ENCODE assay signal across 14 mouse cellular contexts in genomic region chr4:133842992-133843737, GRCm38 (mm10). TPM values are rescaled to one million over a fixed set of nuclear protein-coding genes. Genes with fewer than 3 reads are reported as not detected.
DNase-seq lines count a peak whose midpoint lies in the region; ATAC-seq and TF ChIP-seq lines count a peak whose summit lies in the region.
"Had no signal": no experiment of that assay in that cellular context is flagged by ENCODE, and none has a peak within 500 bp of the region (broad histone marks: within the 10 kb centered on the region; RNA-seq: fewer than 3 reads in every experiment).

No protein-coding gene starts in this region.

- no peaks in the 10 kb centered on the region for H3K79me2 ChIP-seq in CH12.LX (replicated peaks; ENCODE audit: control insufficient read depth, extremely low read depth, insufficient read depth, poor library complexity, severe bottlenecking)

- no peaks in the 10 kb centered on the region for H3K9me3 ChIP-seq in kidney, embryonic 16.5 days (ENCODE audit: low read length)
- H3K9me3 ChIP-seq in CH12.LX (replicated peaks; ENCODE audit: low read length), result no peaks in the 10 kb centered on the region
- no peaks in the 10 kb centered on the region for H3K9me3 ChIP-seq in megakaryocyte, embryonic 14.5 days
- no peaks in the 10 kb centered on the region for H3K9me3 ChIP-seq in neural tube, embryonic 15.5 days (replicated peaks)

- no peak for DNase-seq in kidney, adult 11 months
- DNase-seq in CH12.LX (ENCODE audit: extremely low read depth), result peak; percentile 97
- DNase-seq in thymus, postnatal 10 days (ENCODE audit: low spot score in 2 of 2), result peak; percentile 31 to 33
- no peak for DNase-seq in gastrocnemius, adult 2 months
- no peak for DNase-seq in lung, postnatal 14 days
- DNase-seq: cerebellum, adult 2 months; kidney, postnatal 4 days had no signal

- no peak for TF ChIP-seq CTCF in CH12.LX (conservative IDR thresholded peaks at IDR 0.05 in 1 of 2, IDR thresholded peaks at IDR 0.05 in 1 of 2; ENCODE audit: low read depth in 2 of 2, low read length in 2 of 2)
- TF ChIP-seq CTCF in gastrocnemius, adult 2 months (IDR thresholded peaks at IDR 0.05), result no peak

- intact Hi-C loops in gastrocnemius, adult 2 months (cut with DNase I), result no loop called here

- ATAC-seq in kidney, embryonic 16.5 days (ENCODE audit: low FRiP score, low TSS enrichment), result peak; percentile 27; the same call in 1 of the 2 replicates
- no peak for ATAC-seq in neural tube, embryonic 15.5 days (ENCODE audit: low FRiP score)
- ATAC-seq: forebrain, embryonic 14.5 days; hindbrain, postnatal 0 days had no signal

- no peaks in the 10 kb centered on the region for H3K36me3 ChIP-seq in kidney, embryonic 16.5 days (ENCODE audit: insufficient read depth, low read length)
- peaks cover 15 to 23% of the 10 kb centered on the region in 2 experiments for H3K36me3 ChIP-seq in CH12.LX (replicated peaks in 1 of 2; ENCODE audit: control insufficient read depth in 1 of 2, insufficient read depth in 1 of 2, low read length in 1 of 2)
- H3K36me3 ChIP-seq in megakaryocyte, embryonic 14.5 days (replicated peaks; ENCODE audit: low read length), result peaks cover 19% of the 10 kb centered on the region
- peaks cover 9% of the 10 kb centered on the region for H3K36me3 ChIP-seq in neural tube, embryonic 15.5 days

- H3K4me1 ChIP-seq in kidney, embryonic 16.5 days (ENCODE audit: insufficient read depth, low read length), result no peaks in the 10 kb centered on the region
- H3K4me1 ChIP-seq in CH12.LX (ENCODE audit: control insufficient read depth in 1 of 2, insufficient read depth in 2 of 2), result peaks cover 34 to 53% of the 10 kb centered on the region in 2 experiments
- H3K4me1 ChIP-seq in megakaryocyte, embryonic 14.5 days, result peaks cover 39% of the 10 kb centered on the region
- no peaks in the 10 kb centered on the region for H3K4me1 ChIP-seq in neural tube, embryonic 15.5 days

- no peak; the same call in 1 of the 2 replicates for TF ChIP-seq RAD21 in CH12.LX (IDR thresholded peaks at IDR 0.05; ENCODE audit: low read depth, low read length)

- H3K4me2 ChIP-seq in kidney, embryonic 16.5 days (replicated peaks; ENCODE audit: low read depth, low read length), result no peak overlapping the region
- peak overlapping the region; percentile 39 for H3K4me2 ChIP-seq in CH12.LX (ENCODE audit: insufficient read depth, low read depth, poor library complexity, severe bottlenecking)
- no peak overlapping the region for H3K4me2 ChIP-seq in neural tube, embryonic 15.5 days

- in situ Hi-C loops in CH12.LX (cut with MboI; ENCODE audit: low pct_ligation_motif_present, low pct_unique_long_range_greater_than_20kb, low sequenced_read_pairs), result no loop called here

- no peaks in the 10 kb centered on the region for H3K27me3 ChIP-seq in kidney, embryonic 16.5 days (ENCODE audit: insufficient read depth, low read length)
- no peaks in the 10 kb centered on the region for H3K27me3 ChIP-seq in CH12.LX (replicated peaks)
- no peaks in the 10 kb centered on the region for H3K27me3 ChIP-seq in megakaryocyte, embryonic 14.5 days (replicated peaks)
- H3K27me3 ChIP-seq in neural tube, embryonic 15.5 days (replicated peaks), result no peaks in the 10 kb centered on the region

- dilution Hi-C loops in CH12.LX (cut with MboI; ENCODE audit: extremely low pct_ligation_motif_present, extremely low pct_unique_long_range_greater_than_20kb, low sequenced_read_pairs), result no loop called here

- no peak overlapping the region for H3K4me3 ChIP-seq in kidney, embryonic 16.5 days (ENCODE audit: low read length)
- no peak overlapping the region for H3K4me3 ChIP-seq in CH12.LX (replicated peaks in 1 of 3; ENCODE audit: low read depth in 2 of 3, low read length in 2 of 3, poor library complexity in 1 of 3)
- peak overlapping the region; percentile 80 for H3K4me3 ChIP-seq in megakaryocyte, embryonic 14.5 days (replicated peaks)
- no peak overlapping the region for H3K4me3 ChIP-seq in gastrocnemius, adult 2 months
- no peak overlapping the region for H3K4me3 ChIP-seq in neural tube, embryonic 15.5 days (replicated peaks)
- H3K4me3 ChIP-seq: myocyte had no signal

- WGBS in kidney, embryonic 16.5 days, result 81% methylated on average over 9 of the region's 10 CpGs
- WGBS in neural tube, embryonic 15.5 days, result 87% methylated on average over 10 of the region's 10 CpGs

- H3K9ac ChIP-seq in kidney, embryonic 16.5 days (replicated peaks; ENCODE audit: low read length), result no peak overlapping the region
- H3K9ac ChIP-seq in CH12.LX (ENCODE audit: insufficient read depth, low read depth), result no peak overlapping the region
- no peak overlapping the region for H3K9ac ChIP-seq in neural tube, embryonic 15.5 days (replicated peaks)

- TF ChIP-seq POLR2A in CH12.LX (IDR thresholded peaks at IDR 0.05; ENCODE audit: low read depth, low read length), result no peak; the same call in none of the 2 replicates

- no peak overlapping the region for H3K27ac ChIP-seq in kidney, embryonic 16.5 days (ENCODE audit: low read length)
- peak overlapping the region; percentile 96 for H3K27ac ChIP-seq in CH12.LX (ENCODE audit: insufficient read depth, low read depth)
- no peak overlapping the region for H3K27ac ChIP-seq in gastrocnemius, adult 2 months
- no peak overlapping the region for H3K27ac ChIP-seq in neural tube, embryonic 15.5 days (replicated peaks)
- H3K27ac ChIP-seq: hindbrain, postnatal 0 days; macrophage had no signal

- peak; percentile 91 for TF ChIP-seq EP300 in CH12.LX (IDR thresholded peaks at IDR 0.05; ENCODE audit: low read length)

TF ChIP-seq in CH12.LX, 34 proteins besides CTCF, POLR2A, EP300 and RAD21 (continues in another document):
- TF ChIP-seq TCF12 (IDR thresholded peaks at IDR 0.05; ENCODE audit: low read depth, low read length), result peak; percentile 89
- no peak; the same call in 1 of the 2 replicates for TF ChIP-seq MYC (IDR thresholded peaks at IDR 0.05; ENCODE audit: low read depth, low read length)
- no peak for TF ChIP-seq ZC3H11A (IDR thresholded peaks at IDR 0.05; ENCODE audit: low read depth, low read length)
- TF ChIP-seq IRF4 (IDR thresholded peaks at IDR 0.05; ENCODE audit: low read depth, low read length), result peak; percentile 96
- TF ChIP-seq JUND (conservative IDR thresholded peaks at IDR 0.05; ENCODE audit: low read depth, low read length), result peak; percentile 71
- TF ChIP-seq ZNF384 (IDR thresholded peaks at IDR 0.05; ENCODE audit: low read depth, low read length), result peak; percentile 71; the same call in 1 of the 2 replicates
- peak; percentile 84 for TF ChIP-seq RCOR1 (conservative IDR thresholded peaks at IDR 0.05; ENCODE audit: low read depth, low read length)
- TF ChIP-seq NELFE (IDR thresholded peaks at IDR 0.05; ENCODE audit: low read depth, low read length), result 0 out of 2 replicates have a peak, but pooled peaks have one; percentile 23
- TF ChIP-seq KAT2A (IDR thresholded peaks at IDR 0.05; ENCODE audit: insufficient replicate concordance, low read length), result 0 out of 2 replicates have a peak, but pooled peaks have one; percentile 40
- TF ChIP-seq CHD1 (IDR thresholded peaks at IDR 0.05; ENCODE audit: low read depth, low read length), result no peak
- peak; percentile 91 for TF ChIP-seq CHD2 (IDR thresholded peaks at IDR 0.05; ENCODE audit: low read length)
- peak; percentile 63; the same call in 1 of the 2 replicates for TF ChIP-seq MAFK (IDR thresholded peaks at IDR 0.05; ENCODE audit: insufficient replicate concordance, low read length)
- peak; percentile 84 for TF ChIP-seq BHLHE40 (IDR thresholded peaks at IDR 0.05; ENCODE audit: low read depth, low read length)
- TF ChIP-seq GABPA (IDR thresholded peaks at IDR 0.05; ENCODE audit: insufficient replicate concordance, low read depth, low read length), result no peak
- peak; percentile 99 for TF ChIP-seq MEF2A (IDR thresholded peaks at IDR 0.05; ENCODE audit: borderline replicate concordance, low read depth, low read length)
- TF ChIP-seq UBTF (IDR thresholded peaks at IDR 0.05; ENCODE audit: low read depth, low read length), result no peak
- TF ChIP-seq NRF1 (IDR thresholded peaks at IDR 0.05; ENCODE audit: low read depth, low read length), result no peak
- TF ChIP-seq ELF1 (IDR thresholded peaks at IDR 0.05; ENCODE audit: low read depth, low read length), result peak; percentile 42; the same call in 1 of the 2 replicates
- TF ChIP-seq E2F4 (IDR thresholded peaks at IDR 0.05; ENCODE audit: insufficient replicate concordance, low read depth, low read length), result no peak
- no peak for TF ChIP-seq TBP (conservative IDR thresholded peaks at IDR 0.05; ENCODE audit: low read depth, low read length)
- peak; percentile 99 for TF ChIP-seq ETS1 (conservative IDR thresholded peaks at IDR 0.05; ENCODE audit: low read depth, low read length)
- TF ChIP-seq HCFC1 (IDR thresholded peaks at IDR 0.05; ENCODE audit: low read depth, low read length), result peak; percentile 32
- TF ChIP-seq MXI1 (IDR thresholded peaks at IDR 0.05; ENCODE audit: low read depth, low read length), result 0 out of 2 replicates have a peak, but pooled peaks have one; percentile 25
- peak; percentile 29 for TF ChIP-seq SMC3 (IDR thresholded peaks at IDR 0.05; ENCODE audit: low read depth, low read length)
- TF ChIP-seq SIN3A (IDR thresholded peaks at IDR 0.05; ENCODE audit: low read length), result peak; percentile 85; the same call in 1 of the 2 replicates
- no peak for TF ChIP-seq POLR2AphosphoS2 (IDR thresholded peaks at IDR 0.05; ENCODE audit: low read depth, low read length)
- peak; percentile 99 for TF ChIP-seq MAZ (IDR thresholded peaks at IDR 0.05; ENCODE audit: low read depth, low read length)
- no peak for TF ChIP-seq PAX5 (IDR thresholded peaks at IDR 0.05; ENCODE audit: low read length)
- TF ChIP-seq ZKSCAN1 (IDR thresholded peaks at IDR 0.05; ENCODE audit: borderline replicate concordance, low read depth, low read length), result no peak
- TF ChIP-seq JUN (IDR thresholded peaks at IDR 0.05; ENCODE audit: insufficient read depth, low read depth, low read length), result peak; percentile 73
- no peak for TF ChIP-seq USF1 (IDR thresholded peaks at IDR 0.05; ENCODE audit: low read depth, low read length)
- peak; percentile 50; the same call in 1 of the 2 replicates for TF ChIP-seq MAX (IDR thresholded peaks at IDR 0.05; ENCODE audit: low read length)
- no peak for TF ChIP-seq USF2 (conservative IDR thresholded peaks at IDR 0.05; ENCODE audit: low read depth, low read length)

RNA-seq across cellular contexts. Expression of gene Rps6ka1, which starts 44.4 kb away (rescaled TPM):
- 52.0 and 53.4 TPM in 2 replicates for polyA plus RNA-seq in kidney, embryonic 16.5 days (2015; fragmentation: Nextera tagmentation; extraction: Ambion mirVana)
- total RNA-seq in CH12.LX (2012; rRNA removed), result 118 and 130 TPM in 2 replicates
- total RNA-seq in CH12.LX (2014; rRNA removed), result 70.4 and 72.5 TPM in 2 replicates
- polyA plus RNA-seq in CH12.LX (2012; ENCODE audit: insufficient read length, low read depth), result 113 and 123 TPM in 2 replicates
- polyA plus RNA-seq in megakaryocyte, embryonic 14.5 days (2012; ENCODE audit: insufficient read depth, low replicate concordance), result 35.6 and 41.3 TPM in 2 replicates
- total RNA-seq in gastrocnemius, adult 2 months (2021), result 1 to 10 TPM; 3.5 to 4.8 TPM
- 23.7 and 38.8 TPM in 2 replicates for polyA plus RNA-seq in neural tube, embryonic 15.5 days (2015; fragmentation: Nextera tagmentation; extraction: Ambion mirVana)

Comparison
In these comparisons a context has a peak if more than half of its experiments do, and no peak if none do; other contexts are left out.
1. DNase-seq: peak in CH12.LX (single experiment) and thymus, postnatal 10 days (2 of 2); none in kidney, adult 11 months (single experiment), gastrocnemius, adult 2 months (single experiment) and lung, postnatal 14 days (single experiment).